ENCODE assay signal across 8 mouse cellular contexts in genomic region chr12:105027323-105027991, GRCm38 (mm10). TPM values are rescaled to one million over a fixed set of nuclear protein-coding genes. Genes with fewer than 3 reads are reported as not detected.
A peak's percentile ranks its signal among the peaks of the same experiment; 100 is the strongest.
DNase-seq lines count a peak whose midpoint lies in the region; ATAC-seq and TF ChIP-seq lines count a peak whose summit lies in the region.

No protein-coding gene starts in this region.

- H3K27ac ChIP-seq in embryonic fibroblast, embryonic 13.5 days (ENCODE audit: insufficient read depth, low read length), result no peak overlapping the region
- peak overlapping the region; percentile 52; the same call in 1 of the 2 replicates for H3K27ac ChIP-seq in liver, adult 2 months (replicated peaks; ENCODE audit: insufficient read depth, low read depth, low read length)
- H3K27ac ChIP-seq in thymus, adult 2 months (ENCODE audit: control insufficient read depth, insufficient read depth, low read length), result peak overlapping the region; percentile 44; the same call in 1 of the 2 replicates

- peaks cover 3% of the 10 kb centered on the region; the same call in 1 of the 2 replicates for H3K79me2 ChIP-seq in liver, adult 2 months (ENCODE audit: control insufficient read depth, insufficient read depth, low read length)

- no peak overlapping the region for H3K4me3 ChIP-seq in embryonic fibroblast, embryonic 13.5 days (ENCODE audit: insufficient read depth, low read length)
- H3K4me3 ChIP-seq in liver, adult 2 months (ENCODE audit: insufficient read depth, low read depth, low read length), result no peak overlapping the region
- H3K4me3 ChIP-seq in thymus, adult 2 months (ENCODE audit: control insufficient read depth, insufficient read depth, low read length), result no peak overlapping the region

- no peak for TF ChIP-seq POLR2A in embryonic fibroblast, embryonic 13.5 days (IDR thresholded peaks at IDR 0.05; ENCODE audit: low read depth, low read length)
- no peak for TF ChIP-seq POLR2A in liver, adult 2 months (IDR thresholded peaks at IDR 0.05; ENCODE audit: extremely low read depth, insufficient read depth, low read length)
- TF ChIP-seq POLR2A in thymus, adult 2 months (IDR thresholded peaks at IDR 0.05; ENCODE audit: control insufficient read depth, extremely low read depth, insufficient read depth, low read length, poor library complexity), result no peak

- DNase-seq in left cerebral cortex, adult 18-20 months (ENCODE audit: low spot score in 2 of 2), result peak; percentile 74 to 77
- no peak for DNase-seq in left cerebral cortex, adult 8-10 months (ENCODE audit: low spot score in 2 of 2)
- peak; percentile 88 for DNase-seq in adrenal gland, adult 2 months
- peak; percentile 87 for DNase-seq in liver, adult 2 months (ENCODE audit: extremely low read depth, low read depth, low spot score)
- peak; percentile 88 for DNase-seq in thymus, adult 2 months

- H3K27me3 ChIP-seq in liver, adult 2 months (ENCODE audit: control insufficient read depth, insufficient read depth, low read length), result no peaks in the 10 kb centered on the region
- H3K27me3 ChIP-seq in thymus, adult 2 months (ENCODE audit: control insufficient read depth, insufficient read depth, low read length), result no peaks in the 10 kb centered on the region

- H3K4me1 ChIP-seq in embryonic fibroblast, embryonic 13.5 days (ENCODE audit: control insufficient read depth, insufficient read depth, low read length), result peaks cover 3% of the 10 kb centered on the region; the same call in 1 of the 2 replicates
- peaks cover 12% of the 10 kb centered on the region for H3K4me1 ChIP-seq in liver, adult 2 months (ENCODE audit: control insufficient read depth, insufficient read depth, low read length)
- peaks cover 21% of the 10 kb centered on the region for H3K4me1 ChIP-seq in thymus, adult 2 months (replicated peaks; ENCODE audit: control insufficient read depth, insufficient read depth, low read length)

- no peaks in the 10 kb centered on the region for H3K36me3 ChIP-seq in liver, adult 2 months (ENCODE audit: control insufficient read depth, insufficient read depth, low read length)
- no peaks in the 10 kb centered on the region for H3K36me3 ChIP-seq in thymus, adult 2 months (ENCODE audit: control insufficient read depth, insufficient read depth, low read length)

- 13% methylated on average over 15 of the region's 15 CpGs for WGBS in liver, adult 2 months
- 24% methylated on average over 15 of the region's 15 CpGs for WGBS in thymus, adult 2 months

- peak; percentile 76; the same call in 1 of the 2 replicates for TF ChIP-seq CTCF in embryonic fibroblast, embryonic 13.5 days (IDR thresholded peaks at IDR 0.05; ENCODE audit: borderline replicate concordance, insufficient read depth, low read length)
- TF ChIP-seq CTCF in liver, adult 2 months (IDR thresholded peaks at IDR 0.05; ENCODE audit: low read depth, low read length), result peak; percentile 94
- TF ChIP-seq CTCF in thymus, adult 2 months (IDR thresholded peaks at IDR 0.05; ENCODE audit: borderline replicate concordance, control insufficient read depth, extremely low read depth, insufficient read depth, low read length, poor library complexity), result peak; percentile 96

- ATAC-seq in hematopoietic stem cell, adult 5-6 weeks (replicated peaks in 1 of 2; ENCODE audit: insufficient read depth in 1 of 2, low FRiP score in 2 of 2, low TSS enrichment in 1 of 2, low read depth in 1 of 2, poor library complexity in 2 of 2, severe bottlenecking in 2 of 2), result peak; percentile 12 to 20; a peak in 1 of 4 replicates
- peak; percentile 40; the same call in 1 of the 2 replicates for ATAC-seq in neutrophil, adult 5-6 weeks (ENCODE audit: extremely low read depth, insufficient number of reproducible peaks, low FRiP score, poor library complexity, severe bottlenecking)

- H3K9ac ChIP-seq in liver, adult 2 months (ENCODE audit: low read depth, low read length), result no peak overlapping the region

RNA-seq across cellular contexts. Expression of gene Glrx5, which starts 5.0 kb away (rescaled TPM):
- 10 to 100 TPM; 45.1 to 48.5 TPM for total RNA-seq in left cerebral cortex, adult 18-20 months (2021)
- total RNA-seq in left cerebral cortex, adult 8-10 months (2022), result 10 to 100 TPM; 41.7 to 50.8 (median 46.0) TPM
- total RNA-seq in adrenal gland, adult 2 months (2021), result 100 to 1,000 TPM; 161 to 186 TPM
- 218 and 257 TPM in 2 replicates for polyA plus RNA-seq in adrenal gland, adult 2 months (2012; rRNA removed)
- polyA plus RNA-seq in embryonic fibroblast, embryonic 13.5 days (2011; ENCODE audit: insufficient read length, low read depth, missing spikeins), result 37.6 and 45.1 TPM in 2 replicates
- total RNA-seq in hematopoietic stem cell, adult 5-6 weeks (2017), result 24.0 and 26.5 TPM in 2 replicates
- total RNA-seq in liver, adult 2 months (2014; rRNA removed), result 43.0 and 45.5 TPM in 2 replicates
- 144 and 157 TPM in 2 replicates for polyA plus RNA-seq in liver, adult 2 months (2012; rRNA removed)
- 8.0 and 9.1 TPM in 2 replicates for total RNA-seq in neutrophil, adult 5-6 weeks (2017)
- 66.6 and 68.4 TPM in 2 replicates for polyA plus RNA-seq in thymus, adult 2 months (2012; rRNA removed)

RNA-seq across cellular contexts. Expression of gene Syne3, which starts 17.8 kb away (rescaled TPM):
- 1 to 10 TPM; 1.8 to 2.3 TPM for total RNA-seq in left cerebral cortex, adult 18-20 months (2021)
- total RNA-seq in left cerebral cortex, adult 8-10 months (2022), result 1 to 10 TPM; 2.0 to 3.0 (median 2.8) TPM
- total RNA-seq in adrenal gland, adult 2 months (2021), result 10 to 100 TPM in 1 of 2 experiments, 1 to 10 TPM in 1; 9.1 to 16.1 TPM
- 4.3 and 4.5 TPM in 2 replicates for polyA plus RNA-seq in adrenal gland, adult 2 months (2012; rRNA removed)
- 13.6 and 15.9 TPM in 2 replicates for polyA plus RNA-seq in embryonic fibroblast, embryonic 13.5 days (2011; ENCODE audit: insufficient read length, low read depth, missing spikeins)
- total RNA-seq in hematopoietic stem cell, adult 5-6 weeks (2017), result 33.1 TPM in 2 replicates
- total RNA-seq in liver, adult 2 months (2014; rRNA removed), result 3.8 and 4.8 TPM in 2 replicates
- 0.81 and 1.6 TPM in 2 replicates for polyA plus RNA-seq in liver, adult 2 months (2012; rRNA removed)
- total RNA-seq in neutrophil, adult 5-6 weeks (2017), result 20.7 and 21.2 TPM in 2 replicates
- polyA plus RNA-seq in thymus, adult 2 months (2012; rRNA removed), result 16.4 and 20.1 TPM in 2 replicates

Comparison
In these comparisons a context has a peak if more than half of its experiments do, and no peak if none do; other contexts are left out.
1. DNase-seq: peak in left cerebral cortex, adult 18-20 months (2 of 2), adrenal gland, adult 2 months (single experiment), liver, adult 2 months (single experiment) and thymus, adult 2 months (single experiment); none in left cerebral cortex, adult 8-10 months (0 of 2).
2. Peak in every context shown above with its lines, with median percentiles within 50 percentile points of each other: CTCF ChIP-seq.